Mouse (Mus musculus) small intestine, adult 10 weeks (tissue): ENCODE data around the gene Mgat4a. TPM values are rescaled to one million over a fixed set of nuclear protein-coding genes. Genes with fewer than 3 reads are reported as not detected.

Experiments used
- polyA plus RNA-seq: library from polyadenylated mRNA; stranded (reverse); fragments of 350-450 nt; fragmentation: Illumina TruSeq; extraction: RNeasy Lipid Tissue Mini Kit (QIAGEN cat#74804); gene quantifications from one replicate; pipeline ENCODE4 v1.2.3, GENCODE M21; 2014; ENCODE audit warnings: low replicate concordance

Gene Mgat4a
- polyA plus RNA-seq: 433 TPM

DNA sequence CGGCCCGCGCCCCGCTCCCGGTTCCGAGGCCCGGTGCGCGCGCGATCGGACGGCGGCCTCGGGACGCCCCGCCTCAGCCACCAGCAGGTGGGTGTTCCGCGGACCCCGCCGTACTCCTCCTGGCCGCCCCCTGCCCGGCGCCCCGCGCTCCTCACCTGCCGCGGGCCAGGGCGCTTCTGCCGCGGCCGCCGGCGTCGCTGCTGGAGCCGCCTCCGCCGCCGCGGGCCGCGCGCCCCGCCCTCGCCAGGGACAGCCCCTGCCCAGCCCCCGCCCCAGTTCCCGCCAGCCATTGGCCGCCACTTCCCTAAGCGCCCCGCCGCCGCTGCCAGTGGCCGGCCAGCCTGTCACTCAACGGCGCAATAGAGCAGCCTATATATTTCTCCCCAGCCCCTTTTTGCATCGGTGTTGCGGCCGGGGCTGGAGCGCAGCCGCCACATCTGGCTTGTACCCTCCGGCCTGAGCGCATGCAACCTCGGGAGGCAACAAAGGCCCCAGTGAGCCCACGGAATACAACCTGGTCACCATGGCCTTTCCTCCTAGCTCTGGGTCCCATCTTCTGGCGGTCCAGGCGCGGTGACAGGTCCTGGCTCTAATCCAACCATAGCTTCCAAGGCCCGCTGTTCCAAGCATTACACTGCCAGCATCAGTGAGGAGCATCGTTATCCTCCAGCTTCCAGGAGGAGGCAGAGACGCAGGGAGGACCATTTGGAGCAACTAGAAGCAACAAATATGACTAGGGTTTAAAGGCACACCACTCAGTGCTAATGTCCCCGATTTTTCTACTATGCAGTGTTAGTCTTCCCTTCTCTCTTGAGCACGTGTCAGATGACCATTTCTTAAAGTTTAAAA, at the start of gene Mgat4a:
Mgat4a (minus strand) TSS at position 207 of the 849 bp plus-strand sequence.

DNA sequence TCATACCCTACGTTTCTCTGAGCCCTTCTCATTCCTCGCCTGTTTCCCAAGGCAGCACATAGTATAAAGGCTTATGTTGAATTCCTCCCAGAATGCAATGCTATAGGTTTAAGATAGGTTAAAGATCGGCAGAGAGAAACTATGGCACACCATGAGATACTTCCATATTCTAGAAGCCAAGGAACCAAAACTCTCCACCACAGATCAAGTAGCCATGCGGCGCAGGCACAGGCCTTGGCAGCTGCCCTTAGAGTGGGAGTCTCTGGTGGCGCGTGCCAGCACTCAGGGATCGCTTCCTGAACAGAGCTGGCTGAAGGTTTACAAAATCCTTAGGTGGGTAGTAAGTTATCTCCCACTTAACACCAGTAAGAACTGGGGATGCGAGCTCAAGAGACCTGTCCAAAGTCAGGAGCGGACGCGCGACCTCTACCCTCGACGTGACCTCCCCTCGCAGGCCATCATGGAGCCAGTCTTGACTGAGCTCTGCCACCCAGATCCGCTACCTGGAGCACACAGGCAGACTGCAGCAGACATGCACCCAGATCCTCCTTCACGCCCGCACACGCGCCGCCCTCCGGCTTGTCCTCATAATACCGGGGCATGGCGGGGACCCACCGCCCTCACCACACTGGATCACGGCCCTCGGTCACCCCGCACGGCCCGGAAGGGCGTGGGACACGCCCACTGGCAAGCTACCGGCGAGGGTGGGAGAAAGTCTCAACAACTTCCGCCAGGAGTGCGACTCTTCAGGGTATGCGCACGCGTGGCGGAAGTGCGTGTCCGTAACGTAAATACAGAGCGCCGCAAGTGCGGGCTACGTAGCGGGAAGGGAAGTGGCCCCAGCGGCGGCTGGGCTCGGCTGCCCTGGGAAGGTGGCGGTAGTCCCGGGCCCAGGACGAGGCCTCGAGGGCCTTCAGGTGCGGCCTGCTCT, 111.2 kb downstream of the Mgat4a start, which contains the start of the genes Coa5 and Unc50:
Coa5 (minus strand) TSS at position 738 of the 931 bp plus-strand sequence.
Unc50 (plus strand) TSS at position 774 of the 931 bp plus-strand sequence.

Other genes starting within 250 kb of the Mgat4a start
- 16.0 TPM for gene Inpp4a, start 241.2 kb downstream of the Mgat4a start, polyA plus RNA-seq
- gene Coa5, start 110.9 kb downstream of the Mgat4a start, polyA plus RNA-seq: 157 TPM
- gene Unc50, start 110.9 kb downstream of the Mgat4a start, polyA plus RNA-seq: 44.3 TPM
- gene 2010300C02Rik, start 179.1 kb upstream of the Mgat4a start, polyA plus RNA-seq: 2.2 TPM